Mouse (Mus musculus): Measurements from ENCODE around the gene Tdrd5. TPM values are rescaled to one million over a fixed set of nuclear protein-coding genes. Genes with fewer than 3 reads are reported as not detected.

The Tdrd5 gene
- polyA plus RNA-seq, 1 experiment from 2014 or later: 0.35 TPM

GRCm38 (mm10) chr1:156230339-156231089 is 73.0 kb downstream of the Tdrd5 start:
- WGBS: 28% methylated on average over 9 of the region's 9 CpGs
- Histone ChIP-seq H3K9me3 (ENCODE audit: control insufficient read depth, low read length) (no peaks in the 10 kb centered on the region), H3K36me3 (ENCODE audit: control insufficient read depth, insufficient read depth, low read length) (no peaks in the 10 kb centered on the region), H3K4me1 (ENCODE audit: control insufficient read depth, insufficient read depth, low read length) (peaks cover 6% of the 10 kb centered on the region; the same call in 1 of the 2 replicates), H3K4me2 (ENCODE audit: low read depth, low read length) (peak overlapping the region; percentile 4; the same call in 1 of the 2 replicates), H3K9ac (ENCODE audit: low read depth, low read length) (no peak overlapping the region), H3K27me3 (replicated peaks; ENCODE audit: control insufficient read depth, insufficient read depth, low read length) (no peaks in the 10 kb centered on the region), H3K27ac (ENCODE audit: low read length) (peak overlapping the region; percentile 34), H3K4me3 (ENCODE audit: low read length) (no peak overlapping the region)
- ATAC-seq: peak; percentile 73

DNA sequence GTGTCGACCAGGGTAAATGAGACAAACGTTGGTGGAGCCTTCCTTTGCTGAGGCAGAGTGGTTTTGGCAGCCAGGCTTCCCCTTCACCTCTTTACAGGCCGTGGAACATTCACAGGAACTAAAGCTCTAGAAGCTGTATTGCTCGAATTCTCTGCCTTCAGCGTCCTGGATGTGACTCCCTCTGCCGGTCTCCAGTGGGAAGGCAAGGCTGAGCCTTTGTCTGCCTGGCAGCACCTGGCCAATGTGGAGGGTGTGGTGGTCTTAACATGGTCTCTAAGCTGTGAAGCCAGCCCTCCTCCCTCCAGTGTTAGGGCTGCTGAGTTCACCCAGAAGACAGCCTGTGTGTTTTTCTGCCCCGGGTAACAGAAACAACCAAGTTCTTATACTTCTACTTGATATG is 74.0 kb downstream of the Tdrd5 start:
- no peak for ATAC-seq
- Histone ChIP-seq H3K27me3 (replicated peaks; ENCODE audit: control insufficient read depth, insufficient read depth, low read length) (no peaks in the 10 kb centered on the region), H3K4me1 (ENCODE audit: control insufficient read depth, insufficient read depth, low read length) (peaks cover 6% of the 10 kb centered on the region; the same call in 1 of the 2 replicates), H3K36me3 (ENCODE audit: control insufficient read depth, insufficient read depth, low read length) (no peaks in the 10 kb centered on the region), H3K9ac (ENCODE audit: low read depth, low read length) (no peak overlapping the region), H3K4me2 (ENCODE audit: low read depth, low read length) (no peak overlapping the region), H3K9me3 (ENCODE audit: control insufficient read depth, low read length) (no peaks in the 10 kb centered on the region), H3K27ac (ENCODE audit: low read length) (no peak overlapping the region), H3K4me3 (ENCODE audit: low read length) (no peak overlapping the region)
- 28% methylated on average over 7 of the region's 7 CpGs for WGBS

DNA sequence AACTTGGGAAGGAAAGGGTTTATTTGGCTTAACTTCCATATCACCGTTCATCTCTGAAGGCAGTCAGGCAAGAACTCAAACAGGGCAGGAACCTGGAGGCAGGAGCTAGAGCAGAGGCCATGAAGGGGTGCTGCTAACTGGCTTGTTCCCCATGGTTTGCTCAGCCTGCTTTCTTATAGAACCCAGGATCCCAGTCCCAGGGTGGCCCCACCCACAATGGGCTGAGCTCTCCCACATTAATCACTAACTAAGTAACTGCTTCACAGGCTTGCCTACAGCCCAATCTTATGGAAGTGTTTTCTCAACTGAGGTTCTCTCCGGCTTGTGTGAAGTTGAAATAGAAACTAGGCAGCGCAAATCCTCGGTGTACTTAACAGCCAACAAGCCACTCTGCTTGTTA is 74.7 kb downstream of the Tdrd5 start:
- H3K9ac ChIP-seq (ENCODE audit: low read depth, low read length): no peak overlapping the region
- no peak overlapping the region for H3K4me2 ChIP-seq (ENCODE audit: low read depth, low read length)
- no peaks in the 10 kb centered on the region for H3K27me3 ChIP-seq (replicated peaks; ENCODE audit: control insufficient read depth, insufficient read depth, low read length)
- WGBS: 75% methylated on average over 4 of the region's 4 CpGs
- no peak for ATAC-seq
- H3K4me3 ChIP-seq (ENCODE audit: low read length): no peak overlapping the region
- H3K36me3 ChIP-seq (ENCODE audit: control insufficient read depth, insufficient read depth, low read length): no peaks in the 10 kb centered on the region
- H3K27ac ChIP-seq (ENCODE audit: low read length): no peak overlapping the region
- H3K9me3 ChIP-seq (ENCODE audit: control insufficient read depth, low read length): no peaks in the 10 kb centered on the region
- peaks cover 6% of the 10 kb centered on the region; the same call in 1 of the 2 replicates for H3K4me1 ChIP-seq (ENCODE audit: control insufficient read depth, insufficient read depth, low read length)

DNA sequence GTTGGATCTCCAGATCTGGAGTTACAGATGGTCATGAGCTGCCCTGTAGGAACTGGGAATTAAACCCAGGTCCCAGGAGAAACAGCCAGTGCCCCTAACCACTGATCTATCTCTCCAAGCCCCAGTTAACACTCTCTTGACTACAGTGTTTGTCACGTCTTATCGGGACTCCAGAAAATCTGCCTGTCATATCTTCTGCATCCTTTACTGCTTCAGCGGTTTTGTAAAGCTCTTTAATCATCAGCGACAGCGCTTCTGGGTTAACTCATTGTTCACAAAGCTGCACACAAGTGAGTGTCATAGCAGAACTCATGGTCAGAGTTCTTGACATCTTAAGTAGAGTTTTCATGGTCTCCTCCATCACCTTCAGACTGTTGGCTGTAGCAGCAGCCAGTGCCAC is 76.6 kb downstream of the Tdrd5 start:
- no peaks in the 10 kb centered on the region for H3K36me3 ChIP-seq (ENCODE audit: control insufficient read depth, insufficient read depth, low read length)
- no peaks in the 10 kb centered on the region for H3K9me3 ChIP-seq (ENCODE audit: control insufficient read depth, low read length)
- peaks cover 13% of the 10 kb centered on the region; the same call in 1 of the 2 replicates for H3K4me1 ChIP-seq (ENCODE audit: control insufficient read depth, insufficient read depth, low read length)
- H3K27me3 ChIP-seq (replicated peaks; ENCODE audit: control insufficient read depth, insufficient read depth, low read length): no peaks in the 10 kb centered on the region
- ATAC-seq: no peak
- H3K27ac ChIP-seq (ENCODE audit: low read length): no peak overlapping the region
- H3K4me3 ChIP-seq (ENCODE audit: low read length): no peak overlapping the region
- H3K9ac ChIP-seq (ENCODE audit: low read depth, low read length): no peak overlapping the region
- WGBS: 64% methylated on average over 5 of the region's 5 CpGs
- H3K4me2 ChIP-seq (ENCODE audit: low read depth, low read length): no peak overlapping the region

- Histone ChIP-seq H3K36me3 (ENCODE audit: control insufficient read depth, insufficient read depth, low read length) (no peaks in the 10 kb centered on the region), H3K9me3 (ENCODE audit: control insufficient read depth, low read length) (no peaks in the 10 kb centered on the region), H3K27me3 (replicated peaks; ENCODE audit: control insufficient read depth, insufficient read depth, low read length) (no peaks in the 10 kb centered on the region), H3K27ac (ENCODE audit: low read length) (no peak overlapping the region), H3K4me3 (ENCODE audit: low read length) (no peak overlapping the region), H3K4me1 (ENCODE audit: control insufficient read depth, insufficient read depth, low read length) (peaks cover 13% of the 10 kb centered on the region), H3K4me2 (ENCODE audit: low read depth, low read length) (no peak overlapping the region), H3K9ac (ENCODE audit: low read depth, low read length) (no peak overlapping the region)
- WGBS: 46% methylated on average over 13 of the region's 13 CpGs
- 0 out of 2 replicates have a peak, but pooled peaks have one; percentile 55 for ATAC-seq
These were observed 81.1 kb downstream of the Tdrd5 start for GRCm38 (mm10) chr1:156222205-156223000.

DNA sequence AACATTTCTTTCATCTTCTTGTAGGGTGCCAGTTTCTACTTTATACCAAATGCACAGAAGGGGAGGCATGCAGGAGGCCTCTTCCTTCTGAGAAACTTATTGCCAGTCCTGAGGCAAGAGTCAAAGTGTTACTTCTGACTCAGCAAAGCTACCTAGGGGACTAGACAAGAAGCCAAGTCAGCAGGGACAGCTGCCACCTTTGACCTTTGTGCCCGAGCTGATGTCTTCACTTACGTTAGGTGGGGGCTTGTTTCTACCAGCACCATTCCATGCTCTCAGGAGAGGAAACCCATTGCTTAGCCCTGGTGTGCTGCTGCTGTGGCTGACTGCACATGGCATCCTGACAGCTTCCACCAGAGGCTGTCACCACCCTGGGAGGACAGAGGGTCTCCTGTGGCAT is 82.1 kb downstream of the Tdrd5 start:
- H3K4me3 ChIP-seq (ENCODE audit: low read length): no peak overlapping the region
- no peaks in the 10 kb centered on the region for H3K27me3 ChIP-seq (replicated peaks; ENCODE audit: control insufficient read depth, insufficient read depth, low read length)
- peak; percentile 33; the same call in 1 of the 2 replicates for ATAC-seq
- H3K4me2 ChIP-seq (ENCODE audit: low read depth, low read length): no peak overlapping the region
- H3K9me3 ChIP-seq (ENCODE audit: control insufficient read depth, low read length): no peaks in the 10 kb centered on the region
- H3K4me1 ChIP-seq (ENCODE audit: control insufficient read depth, insufficient read depth, low read length): peaks cover 13% of the 10 kb centered on the region
- no peak overlapping the region for H3K27ac ChIP-seq (ENCODE audit: low read length)
- H3K36me3 ChIP-seq (ENCODE audit: control insufficient read depth, insufficient read depth, low read length): no peaks in the 10 kb centered on the region
- H3K9ac ChIP-seq (ENCODE audit: low read depth, low read length): no peak overlapping the region
- 54% methylated on average over 2 of the region's 2 CpGs for WGBS

DNA sequence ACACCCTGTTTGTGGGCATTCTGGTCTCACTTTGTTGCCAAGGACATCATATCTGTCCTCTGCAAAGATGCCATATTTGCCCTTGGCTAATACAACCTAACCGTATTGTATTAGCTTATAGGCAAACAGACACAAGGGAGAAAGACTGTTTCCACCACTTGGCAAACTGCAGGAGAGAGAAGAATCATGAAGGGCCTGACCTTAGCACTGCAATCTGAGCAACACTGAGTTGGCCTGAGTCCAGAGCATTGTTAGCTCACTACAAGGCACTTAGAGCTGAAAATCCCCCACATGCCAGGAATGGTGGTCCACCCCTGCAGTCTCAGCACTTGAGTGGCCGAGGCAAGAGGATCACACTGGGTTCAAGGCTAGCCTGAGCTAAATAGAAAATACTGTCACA is 84.9 kb downstream of the Tdrd5 start:
- Histone ChIP-seq H3K4me1 (ENCODE audit: control insufficient read depth, insufficient read depth, low read length) (peaks cover 13% of the 10 kb centered on the region), H3K9ac (ENCODE audit: low read depth, low read length) (no peak overlapping the region), H3K9me3 (ENCODE audit: control insufficient read depth, low read length) (no peaks in the 10 kb centered on the region), H3K4me2 (ENCODE audit: low read depth, low read length) (no peak overlapping the region), H3K27ac (ENCODE audit: low read length) (no peak overlapping the region), H3K4me3 (ENCODE audit: low read length) (no peak overlapping the region), H3K27me3 (replicated peaks; ENCODE audit: control insufficient read depth, insufficient read depth, low read length) (no peaks in the 10 kb centered on the region), H3K36me3 (ENCODE audit: control insufficient read depth, insufficient read depth, low read length) (no peaks in the 10 kb centered on the region)
- 66% methylated on average over 2 of the region's 2 CpGs for WGBS
- ATAC-seq: no peak

- WGBS: 66% methylated on average over 8 of the region's 8 CpGs
- H3K4me3 ChIP-seq (ENCODE audit: low read length): no peak overlapping the region
These were observed 85.5 kb downstream of the Tdrd5 start for GRCm38 (mm10) chr1:156217941-156218340.

GRCm38 (mm10) chr1:156217393-156217792 is 86.1 kb downstream of the Tdrd5 start:
- Histone ChIP-seq H3K4me3 (ENCODE audit: low read length) (no peak overlapping the region), H3K27ac (ENCODE audit: low read length) (no peak overlapping the region), H3K9ac (ENCODE audit: low read depth, low read length) (no peak overlapping the region), H3K36me3 (ENCODE audit: control insufficient read depth, insufficient read depth, low read length) (no peaks in the 10 kb centered on the region), H3K9me3 (ENCODE audit: control insufficient read depth, low read length) (no peaks in the 10 kb centered on the region), H3K4me1 (ENCODE audit: control insufficient read depth, insufficient read depth, low read length) (peaks cover 9% of the 10 kb centered on the region), H3K4me2 (ENCODE audit: low read depth, low read length) (no peak overlapping the region), H3K27me3 (replicated peaks; ENCODE audit: control insufficient read depth, insufficient read depth, low read length) (no peaks in the 10 kb centered on the region)
- WGBS: 15% methylated on average over 3 of the region's 3 CpGs
- peak; percentile 90 for ATAC-seq

More at GRCm38 (mm10) chr1:156217941-156218340, 85.5 kb downstream of the Tdrd5 start:
- Histone ChIP-seq H3K36me3 (ENCODE audit: control insufficient read depth, insufficient read depth, low read length) (no peaks in the 10 kb centered on the region), H3K4me2 (ENCODE audit: low read depth, low read length) (no peak overlapping the region), H3K9ac (ENCODE audit: low read depth, low read length) (no peak overlapping the region), H3K4me1 (ENCODE audit: control insufficient read depth, insufficient read depth, low read length) (peaks cover 13% of the 10 kb centered on the region), H3K27ac (ENCODE audit: low read length) (no peak overlapping the region), H3K27me3 (replicated peaks; ENCODE audit: control insufficient read depth, insufficient read depth, low read length) (no peaks in the 10 kb centered on the region), H3K9me3 (ENCODE audit: control insufficient read depth, low read length) (no peaks in the 10 kb centered on the region)
- ATAC-seq: no peak

All from intestine, embryonic 16.5 days (tissue).